Mouse (Mus musculus) cerebellum, adult 8-10 months (tissue): ENCODE measurements around the gene Tmem131l.

Source experiments
- DNase-seq: peaks from one replicate; pipeline ENCODE4 v3.0.0; 2022

Gene Tmem131l

GRCm38 (mm10) chr3:83973339-83973738 lies 66.6 kb downstream of the Tmem131l start:
- no peak for DNase-seq

- DNase-seq: no peak
Measured at GRCm38 (mm10) chr3:83970629-83971028, 69.3 kb downstream of the Tmem131l start.

DNA sequence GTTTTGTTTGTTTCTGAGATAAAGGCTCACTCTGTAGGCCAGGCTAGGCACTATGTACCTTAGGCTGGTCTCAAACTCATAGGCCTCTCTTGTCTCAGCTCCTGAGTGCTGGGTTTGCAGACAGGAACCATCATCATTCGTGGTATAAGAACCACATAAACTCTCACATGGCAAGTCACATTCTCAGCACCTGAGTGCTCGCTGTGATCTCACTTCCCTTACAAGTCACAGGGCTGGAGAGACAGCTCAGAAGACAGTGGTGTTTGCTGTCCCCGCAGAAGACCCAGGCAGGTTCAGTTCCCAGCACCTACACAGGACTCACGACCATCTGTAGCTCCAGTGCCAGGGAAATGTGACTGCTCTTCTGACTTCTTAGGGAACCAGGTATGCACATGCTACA lies 70.9 kb downstream of the Tmem131l start:
- no peak for DNase-seq

DNA sequence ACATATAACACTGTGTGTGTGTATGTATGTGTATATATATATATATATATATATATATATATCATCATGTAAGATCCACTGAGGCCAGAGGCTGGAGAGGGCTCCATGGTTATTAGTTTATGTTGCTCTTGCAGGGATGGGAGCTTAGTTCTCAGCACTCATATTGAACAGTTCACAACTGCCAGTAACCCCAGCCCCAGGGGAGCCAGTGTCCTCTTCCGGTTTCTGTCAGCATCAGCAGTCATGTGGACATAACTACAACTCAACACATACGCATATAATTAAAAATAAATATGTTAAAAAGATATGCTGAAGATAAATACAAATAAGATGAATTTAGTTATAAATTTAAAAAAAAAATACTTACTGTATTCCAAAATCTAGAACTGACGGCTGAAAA lies 72.2 kb downstream of the Tmem131l start:
- no peak for DNase-seq

- DNase-seq: peak; percentile 11
Measured at GRCm38 (mm10) chr3:83965333-83965732, 74.6 kb downstream of the Tmem131l start.

DNA sequence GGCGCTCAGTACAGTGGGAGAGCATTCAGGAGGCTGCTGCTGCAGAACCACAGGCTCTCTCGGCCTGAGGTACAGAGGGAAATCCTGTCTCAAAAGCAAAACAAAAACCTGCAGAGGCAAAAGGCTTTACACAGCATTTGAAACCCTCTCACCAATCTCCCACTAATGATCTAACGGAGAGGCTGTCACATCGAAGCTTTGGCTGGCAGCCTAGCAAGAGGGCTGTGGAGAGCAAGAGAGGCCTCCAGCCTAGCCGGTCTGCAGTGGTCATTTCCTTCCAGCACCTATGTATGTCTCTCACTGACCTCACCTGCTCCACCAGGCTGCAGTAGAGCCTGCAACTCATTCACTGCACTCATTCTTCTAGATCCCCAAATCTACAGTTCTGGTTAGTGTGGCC lies 76.3 kb downstream of the Tmem131l start:
- DNase-seq: no peak

DNA sequence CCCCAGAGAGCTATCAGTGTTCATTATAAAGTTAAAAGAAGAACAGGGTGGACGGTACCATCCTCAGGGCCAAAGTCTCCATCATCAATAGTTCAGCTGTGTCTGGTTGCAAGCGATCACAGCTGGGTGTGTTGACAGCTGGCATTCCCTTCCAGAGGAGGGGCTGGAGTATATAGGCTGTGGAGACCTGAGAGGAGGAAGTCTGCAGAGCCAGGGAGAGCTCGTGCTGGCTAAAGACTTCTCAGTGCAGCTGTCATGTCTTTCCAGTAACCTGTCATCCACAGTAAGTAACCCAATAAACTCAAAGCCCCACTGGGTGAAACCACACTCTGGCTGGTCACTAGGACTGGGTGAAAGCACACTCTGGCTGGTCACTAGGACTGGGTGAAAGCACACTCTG lies 77.4 kb downstream of the Tmem131l start:
- no peak for DNase-seq

DNA sequence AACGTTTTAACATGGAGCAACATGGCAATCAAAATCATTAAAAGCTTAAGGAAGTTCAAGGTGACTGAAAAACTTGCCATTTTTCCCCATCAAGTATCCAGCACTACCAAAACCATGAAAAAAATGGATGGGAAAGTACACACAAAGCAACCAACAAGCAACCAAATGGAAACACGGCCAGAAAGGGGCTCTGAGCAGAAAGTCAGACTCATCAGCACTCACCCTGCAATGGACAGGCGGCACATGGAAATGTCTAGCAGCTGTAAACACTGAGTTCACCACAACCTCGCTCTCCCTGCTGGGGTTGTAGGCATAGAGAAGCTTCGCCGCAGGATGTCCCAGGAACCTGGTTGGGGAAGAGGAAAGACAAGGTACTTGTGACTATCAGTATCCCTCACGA lies 77.9 kb downstream of the Tmem131l start:
- no peak for DNase-seq

DNA sequence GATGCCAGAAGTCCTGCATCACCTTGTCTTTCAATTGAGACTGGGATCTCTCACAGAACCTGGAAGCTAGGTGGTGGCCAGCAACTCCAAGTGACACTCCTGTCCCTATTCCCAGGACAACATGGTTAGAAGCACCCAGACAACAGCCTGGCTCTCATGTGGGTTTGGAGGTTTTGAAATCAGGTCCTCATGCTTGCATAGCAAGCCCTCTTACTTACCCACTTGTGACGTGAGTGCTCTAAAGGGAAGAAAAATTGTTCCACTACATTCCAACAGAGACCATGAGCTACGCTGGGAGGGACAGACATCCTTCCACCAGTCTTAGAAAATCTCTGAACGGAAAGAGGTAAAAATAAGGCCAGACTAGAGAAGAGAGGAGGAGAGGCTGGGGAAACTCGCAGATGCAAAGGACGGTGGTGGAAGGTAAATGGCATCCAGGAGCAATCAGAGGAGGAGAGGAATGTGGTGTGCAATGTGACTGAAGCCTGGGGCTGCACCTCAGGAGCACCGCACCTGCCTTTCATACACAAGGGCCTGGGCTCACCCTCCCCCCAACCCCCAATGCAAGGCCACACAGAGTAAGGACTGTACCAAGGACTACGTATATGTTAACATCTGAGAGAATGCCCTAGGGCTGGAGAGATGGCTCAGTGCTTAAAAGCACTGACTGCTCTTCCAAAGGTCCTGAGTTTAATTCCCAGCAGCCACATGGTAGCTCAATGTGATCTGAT lies 80.9 kb downstream of the Tmem131l start:
- no peak for DNase-seq

DNA sequence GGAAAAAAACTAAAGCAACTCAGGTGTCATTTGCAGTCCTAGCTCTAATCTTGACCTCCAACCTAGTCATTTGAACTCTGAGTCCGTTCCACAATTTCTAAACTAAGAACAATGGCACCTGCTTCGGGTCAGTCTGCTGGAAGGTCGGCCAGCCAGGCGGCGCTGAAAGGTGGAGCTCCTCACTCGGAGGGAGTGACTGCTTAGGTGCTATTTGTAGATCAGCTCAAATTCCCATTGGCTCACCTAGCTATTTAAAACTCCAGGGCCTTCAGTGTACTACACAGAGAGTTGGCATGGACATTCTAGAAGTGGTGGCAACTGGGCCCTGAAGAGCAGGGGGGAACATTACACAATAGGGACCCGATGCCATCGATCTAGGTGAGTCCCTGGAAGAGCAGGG lies 86.1 kb downstream of the Tmem131l start:
- no peak for DNase-seq

DNA sequence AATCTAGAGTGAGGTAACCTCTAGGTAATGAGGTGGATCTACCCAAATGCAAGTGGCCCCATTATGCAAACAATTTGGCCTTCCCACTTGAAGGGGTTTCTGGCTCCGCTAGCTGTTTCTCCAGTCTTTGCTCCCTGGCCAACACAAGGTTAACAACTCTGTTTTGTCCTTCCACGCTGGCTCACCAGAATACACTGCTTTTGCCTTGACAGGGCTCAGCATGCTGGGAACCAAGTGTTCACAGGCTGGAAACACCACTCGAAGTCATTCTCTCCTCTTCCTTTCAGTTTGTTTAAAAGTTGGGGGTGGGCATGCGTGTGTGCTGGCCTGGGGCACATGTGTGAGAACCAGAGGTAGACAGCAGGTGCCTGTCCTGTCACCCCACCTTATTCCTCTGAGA lies 91.2 kb downstream of the Tmem131l start:
- DNase-seq: no peak

- DNase-seq: no peak
Measured at GRCm38 (mm10) chr3:83947476-83948245, 92.3 kb downstream of the Tmem131l start.

GRCm38 (mm10) chr3:83946848-83947247 lies 93.1 kb downstream of the Tmem131l start:
- DNase-seq: no peak

GRCm38 (mm10) chr3:83943691-83944090 lies 96.3 kb downstream of the Tmem131l start:
- no peak for DNase-seq

DNA sequence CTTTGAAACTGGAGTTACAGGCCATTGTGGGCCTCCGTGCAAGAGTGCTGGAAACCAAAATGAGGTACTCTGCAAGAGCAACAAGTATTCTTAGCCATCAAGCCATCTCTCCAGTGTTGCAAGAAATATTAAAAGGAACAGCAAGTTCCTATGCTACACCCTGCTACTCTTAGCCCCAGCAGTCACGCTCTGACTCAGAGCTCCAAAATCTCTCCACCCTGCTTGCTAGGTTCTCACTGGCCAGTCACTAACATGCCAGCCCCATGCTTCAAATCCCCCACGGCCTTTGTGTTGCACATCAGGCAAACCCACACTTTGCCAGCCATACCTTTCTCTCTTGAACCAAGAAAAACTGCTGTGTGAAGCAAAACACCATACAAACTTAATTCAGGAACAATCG lies 96.8 kb downstream of the Tmem131l start:
- DNase-seq: no peak

DNA sequence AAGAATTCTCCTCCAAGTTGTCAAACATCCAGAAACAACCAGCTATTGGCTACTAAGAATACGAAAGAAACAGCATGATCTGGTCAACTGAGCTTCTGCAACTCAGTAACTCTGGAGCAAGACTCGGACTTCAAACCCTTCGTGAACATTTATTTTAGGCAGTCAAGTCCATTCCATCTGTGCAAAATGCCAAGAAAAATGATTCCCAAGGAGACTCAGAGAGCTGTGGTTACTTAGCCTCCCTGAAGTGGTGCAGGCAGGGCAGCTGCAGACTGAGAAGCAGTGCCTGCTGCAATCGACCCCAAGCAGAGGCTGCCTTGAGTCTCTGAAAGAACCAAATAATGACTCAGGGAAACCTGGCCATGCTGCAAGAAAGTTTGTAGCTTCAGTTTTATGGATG lies 98.1 kb downstream of the Tmem131l start:
- DNase-seq: no peak

- no peak for DNase-seq
Measured at GRCm38 (mm10) chr3:83938871-83939270, 101.1 kb downstream of the Tmem131l start.

DNA sequence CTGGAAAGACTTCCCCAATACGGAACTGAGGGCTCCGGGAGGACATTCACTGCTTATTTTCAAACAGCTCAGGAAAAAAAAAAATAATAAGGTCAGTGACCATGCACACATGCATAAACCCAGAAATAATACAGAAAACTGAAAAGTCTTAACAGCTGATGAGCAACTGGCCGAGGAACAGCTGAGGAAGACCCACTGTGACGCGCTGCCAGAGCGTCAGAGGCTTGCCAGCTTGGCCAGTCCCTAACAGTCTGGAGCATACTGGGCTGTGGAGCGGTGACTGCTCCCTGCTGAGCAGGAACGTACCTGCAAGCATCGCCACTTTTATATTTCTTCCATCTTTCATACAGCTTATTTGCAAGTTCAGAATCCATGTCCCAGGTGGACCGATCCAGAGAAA lies 105.5 kb downstream of the Tmem131l start:
- no peak for DNase-seq

- peak; percentile 43 for DNase-seq
Measured at GRCm38 (mm10) chr3:83915768-83916496, 124.0 kb downstream of the Tmem131l start.

GRCm38 (mm10) chr3:83915102-83915501 lies 124.9 kb downstream of the Tmem131l start:
- no peak for DNase-seq

DNA sequence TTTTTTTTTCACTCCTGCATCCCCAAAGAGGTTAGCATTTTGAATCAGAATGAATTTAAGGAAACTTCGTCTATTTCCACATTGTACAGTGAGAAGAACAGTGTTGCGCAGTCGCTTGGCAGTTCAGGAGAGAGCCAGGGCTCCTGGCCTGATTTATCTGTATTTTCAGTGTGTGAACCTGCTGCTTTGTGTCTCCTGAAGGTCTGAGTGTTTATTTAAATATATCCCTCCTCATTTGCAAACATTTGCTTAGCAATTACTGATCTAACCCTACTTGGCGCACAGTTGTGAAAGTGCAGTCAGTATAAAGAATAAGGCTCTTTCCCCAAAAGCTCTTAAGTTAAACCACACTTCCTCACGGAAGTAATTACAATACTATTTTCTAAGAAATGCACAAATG lies 129.3 kb downstream of the Tmem131l start:
- DNase-seq: no peak

DNA sequence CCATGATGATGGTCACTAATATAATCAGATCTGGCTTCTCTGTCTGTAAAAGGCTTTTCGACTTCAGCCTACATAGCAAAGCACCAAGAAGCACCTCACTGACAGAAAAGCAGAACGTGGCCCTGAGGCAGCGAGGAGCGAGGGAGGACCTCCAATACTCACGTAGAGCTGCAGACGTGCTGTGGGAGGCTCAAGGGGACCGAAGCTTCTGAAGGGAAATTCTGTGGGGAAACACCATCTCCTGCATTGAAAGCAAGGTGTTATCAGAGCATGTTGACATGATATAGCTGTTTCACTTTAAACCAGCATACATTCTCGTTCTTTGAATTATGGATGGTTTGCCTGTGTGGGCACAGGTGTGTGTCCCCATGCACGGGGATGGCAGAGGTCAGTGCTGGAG lies 133.8 kb downstream of the Tmem131l start:
- DNase-seq: no peak

DNA sequence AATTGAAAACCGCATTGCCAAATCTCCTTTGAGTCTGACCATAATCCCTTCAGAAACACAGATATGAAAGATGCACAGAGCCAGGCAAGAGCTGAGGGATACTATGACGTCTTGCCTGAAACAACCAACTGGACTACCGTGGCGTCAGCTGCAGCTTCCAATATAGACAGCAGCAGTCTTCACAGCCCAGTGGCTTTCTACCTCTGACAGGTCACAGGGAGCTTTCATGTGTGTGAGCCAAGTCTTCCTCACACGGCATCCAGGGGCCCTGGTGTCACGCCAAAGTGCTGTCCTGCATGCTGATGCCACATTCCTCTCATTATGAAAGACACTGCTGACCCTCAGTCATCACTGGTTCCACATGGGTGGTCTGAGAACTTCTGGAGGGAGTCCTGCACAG lies 134.8 kb downstream of the Tmem131l start:
- no peak for DNase-seq
